Mouse (Mus musculus): Measurements from ENCODE around the gene Timm23. TPM values are rescaled to one million over a fixed set of nuclear protein-coding genes. Genes with fewer than 3 reads are reported as not detected.

Gene Timm23
- polyA plus RNA-seq, 1 experiment, result 266 TPM

DNA sequence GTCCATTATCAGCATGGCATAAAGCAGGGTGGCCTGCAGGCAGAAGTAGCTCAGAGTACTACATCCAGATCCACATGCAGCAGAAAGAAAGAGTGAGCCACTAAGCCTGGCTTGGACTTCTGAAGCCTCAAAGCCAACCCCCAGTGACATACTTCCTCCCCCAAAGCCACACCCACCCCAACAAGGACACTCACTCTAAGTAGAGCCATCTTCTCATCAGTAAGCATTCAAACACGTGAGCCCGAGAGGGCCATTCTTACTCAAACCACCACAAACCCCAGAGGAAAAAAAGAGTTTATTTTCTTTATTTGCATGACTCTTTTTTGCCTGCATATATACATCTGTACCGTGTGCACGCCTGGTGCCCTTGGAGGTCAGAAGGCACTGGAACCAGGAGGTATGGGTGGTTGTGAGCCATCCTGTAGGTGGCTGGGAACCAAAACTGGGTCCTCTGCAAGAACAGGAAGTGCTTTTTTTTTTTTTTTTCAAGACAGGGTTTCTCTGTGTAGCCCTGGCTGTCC is 42.5 kb downstream of the Timm23 start:
- TF ChIP-seq GATA1 (IDR thresholded peaks at IDR 0.05; ENCODE audit: borderline replicate concordance, low read length), result no peak
- no peak for TF ChIP-seq FLI1 (IDR thresholded peaks at IDR 0.05; ENCODE audit: low read length)
- H3K4me1 ChIP-seq, result peaks cover 66% of the 10 kb centered on the region

DNA sequence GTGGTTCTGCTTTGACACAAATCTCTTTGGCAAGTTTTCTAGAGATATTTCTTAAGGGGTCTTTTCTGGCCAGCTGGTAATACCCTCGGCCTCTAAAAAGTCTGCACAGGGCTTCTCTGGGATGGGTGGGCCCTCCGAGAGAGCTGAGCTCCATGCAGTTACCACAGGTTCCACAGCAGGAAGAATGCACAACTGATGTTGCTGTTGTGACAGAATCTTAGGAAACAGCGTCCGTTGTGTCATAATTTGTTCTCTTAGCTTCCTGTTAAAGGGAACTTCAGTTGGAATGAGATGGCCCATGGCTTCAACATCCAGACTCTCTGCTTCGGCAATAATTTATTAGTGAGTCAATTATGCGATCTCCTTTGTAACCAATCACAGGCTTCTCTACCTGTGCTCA is 46.9 kb downstream of the Timm23 start:
- Histone ChIP-seq H3K9me3 (0 out of 2 replicates have a peak, but pooled peaks cover 2% of the 10 kb centered on the region), H3K4me1 (peaks cover 40% of the 10 kb centered on the region), H3K4me3 (replicated peaks) (no peak overlapping the region), H3K36me3 (replicated peaks; ENCODE audit: low read length) (peaks cover 13% of the 10 kb centered on the region), H3K27me3 (replicated peaks) (no peaks in the 10 kb centered on the region)
- TF ChIP-seq GATA1 (IDR thresholded peaks at IDR 0.05; ENCODE audit: borderline replicate concordance, low read length) (no peak), FLI1 (IDR thresholded peaks at IDR 0.05; ENCODE audit: low read length) (no peak)

More for the DNA sequence above, 42.5 kb downstream of the Timm23 start:
- 0 out of 2 replicates have a peak, but pooled peaks cover 2% of the 10 kb centered on the region for H3K9me3 ChIP-seq
- peak overlapping the region; percentile 98 for H3K4me3 ChIP-seq (replicated peaks)
- H3K27me3 ChIP-seq (replicated peaks), result no peaks in the 10 kb centered on the region
- peaks cover 24% of the 10 kb centered on the region for H3K36me3 ChIP-seq (replicated peaks; ENCODE audit: low read length)

DNA sequence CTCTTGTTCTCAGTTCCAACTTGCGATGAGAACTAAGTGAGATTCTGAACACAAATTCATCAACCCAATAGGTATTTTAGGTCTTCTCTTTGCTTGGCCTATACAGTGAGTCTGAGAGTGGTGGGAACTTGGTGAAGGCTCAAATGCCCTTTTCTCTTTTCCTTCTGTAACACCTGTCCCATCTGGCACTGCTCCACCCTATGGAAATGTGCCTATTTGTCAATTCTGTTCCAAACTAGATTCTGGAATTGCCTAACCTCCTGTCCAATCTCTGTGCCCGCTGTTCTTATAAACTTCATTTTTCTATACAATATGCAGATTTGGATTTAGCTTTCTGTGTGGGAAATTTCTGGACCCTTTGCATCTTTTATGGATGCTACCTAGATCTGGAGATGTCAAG is 48.5 kb downstream of the Timm23 start:
- Histone ChIP-seq H3K36me3 (replicated peaks; ENCODE audit: low read length) (peaks cover 15% of the 10 kb centered on the region), H3K4me3 (replicated peaks) (no peak overlapping the region), H3K4me1 (peaks cover 30% of the 10 kb centered on the region), H3K27me3 (replicated peaks) (no peaks in the 10 kb centered on the region), H3K9me3 (peaks cover 9% of the 10 kb centered on the region)
- TF ChIP-seq GATA1 (IDR thresholded peaks at IDR 0.05; ENCODE audit: borderline replicate concordance, low read length), result no peak
- no peak for TF ChIP-seq FLI1 (IDR thresholded peaks at IDR 0.05; ENCODE audit: low read length)

DNA sequence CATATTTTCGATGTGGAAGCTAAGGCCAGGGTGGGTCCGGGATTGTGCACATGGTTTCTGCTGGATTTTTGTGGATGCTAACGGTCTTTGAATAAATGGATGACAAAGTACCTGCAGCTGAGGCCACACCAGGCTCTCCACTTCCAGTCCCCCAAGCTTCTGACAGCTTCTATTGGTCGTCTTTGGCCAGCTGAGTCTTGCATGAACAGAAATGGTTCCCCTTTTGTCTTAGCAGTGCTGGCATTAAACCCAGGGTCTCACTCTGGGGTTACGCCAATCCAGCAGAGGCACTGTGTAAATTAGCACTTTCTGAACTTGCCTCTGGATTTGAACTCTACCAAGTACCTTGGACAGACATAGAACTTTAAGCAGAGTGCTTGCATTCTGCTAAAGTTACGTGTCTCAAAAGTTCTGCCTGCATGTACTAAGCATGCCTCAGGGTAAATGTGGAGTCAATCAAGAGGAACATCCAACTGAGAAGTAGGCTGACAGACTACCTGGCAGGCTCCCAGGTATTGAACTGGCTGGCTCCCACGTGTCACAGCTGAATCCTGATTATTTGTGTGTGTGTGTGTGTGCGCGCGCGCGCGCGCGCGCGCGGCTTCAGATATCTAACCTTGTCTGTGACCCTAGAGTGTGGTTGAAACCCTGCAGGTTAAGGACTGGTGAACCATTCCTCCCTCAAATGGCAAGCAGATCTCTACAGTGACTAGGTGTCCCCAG is 49.3 kb downstream of the Timm23 start:
- Histone ChIP-seq H3K36me3 (replicated peaks; ENCODE audit: low read length) (peaks cover 12% of the 10 kb centered on the region), H3K4me1 (peaks cover 25% of the 10 kb centered on the region), H3K9me3 (peaks cover 15% of the 10 kb centered on the region), H3K4me3 (replicated peaks) (no peak overlapping the region), H3K27me3 (replicated peaks) (no peaks in the 10 kb centered on the region)
- TF ChIP-seq GATA1 (IDR thresholded peaks at IDR 0.05; ENCODE audit: borderline replicate concordance, low read length) (no peak), FLI1 (IDR thresholded peaks at IDR 0.05; ENCODE audit: low read length) (no peak)

DNA sequence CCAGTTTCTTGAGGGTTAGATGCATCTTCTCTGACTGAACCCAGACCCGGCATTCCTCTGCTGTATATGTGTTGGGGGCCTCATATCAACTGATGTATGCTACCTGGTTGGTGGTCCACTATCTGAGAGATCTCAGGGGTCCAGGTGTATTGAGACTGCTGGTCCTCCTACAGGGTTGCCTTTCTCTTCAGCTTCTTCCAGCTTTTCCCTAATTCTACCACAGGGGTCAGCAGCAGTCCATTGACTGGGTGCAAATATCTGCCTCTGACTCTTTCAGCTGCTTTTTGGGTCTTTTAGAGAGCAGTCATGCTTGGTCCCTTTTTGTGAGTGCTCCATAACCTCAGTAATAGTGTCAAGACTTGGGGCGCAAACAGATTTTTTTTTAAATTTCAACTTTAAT is 50.8 kb downstream of the Timm23 start:
- Histone ChIP-seq H3K36me3 (replicated peaks; ENCODE audit: low read length) (peaks cover 14% of the 10 kb centered on the region), H3K27me3 (replicated peaks) (no peaks in the 10 kb centered on the region), H3K9me3 (peaks cover 18% of the 10 kb centered on the region), H3K4me3 (replicated peaks) (no peak overlapping the region), H3K4me1 (peaks cover 30% of the 10 kb centered on the region)
- TF ChIP-seq GATA1 (IDR thresholded peaks at IDR 0.05; ENCODE audit: borderline replicate concordance, low read length) (no peak), FLI1 (IDR thresholded peaks at IDR 0.05; ENCODE audit: low read length) (no peak)

DNA sequence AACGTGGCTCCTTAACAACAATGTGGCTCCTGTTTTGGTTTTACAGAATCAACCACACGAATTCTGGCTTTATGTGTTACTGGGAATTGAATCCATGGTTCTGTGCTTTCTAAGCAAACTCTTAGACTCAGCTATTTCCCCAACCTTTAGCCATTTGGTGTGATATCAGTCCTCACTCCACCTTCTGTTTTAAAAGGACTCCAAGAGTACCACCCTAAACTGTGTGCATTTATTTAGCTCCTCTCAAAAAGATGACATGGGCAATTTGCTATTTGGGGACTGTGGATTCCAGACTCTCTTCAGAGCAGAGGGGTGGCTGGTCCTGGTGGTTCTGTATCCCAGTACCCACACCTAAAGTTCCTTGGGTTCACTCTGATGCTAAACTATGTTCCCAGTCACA is 55.1 kb downstream of the Timm23 start:
- Histone ChIP-seq H3K4me3 (replicated peaks) (no peak overlapping the region), H3K9me3 (peaks cover 18% of the 10 kb centered on the region), H3K4me1 (peaks cover 58% of the 10 kb centered on the region), H3K27me3 (replicated peaks) (no peaks in the 10 kb centered on the region), H3K36me3 (replicated peaks; ENCODE audit: low read length) (peaks cover 14% of the 10 kb centered on the region)
- TF ChIP-seq GATA1 (IDR thresholded peaks at IDR 0.05; ENCODE audit: borderline replicate concordance, low read length) (no peak), FLI1 (IDR thresholded peaks at IDR 0.05; ENCODE audit: low read length) (no peak)

DNA sequence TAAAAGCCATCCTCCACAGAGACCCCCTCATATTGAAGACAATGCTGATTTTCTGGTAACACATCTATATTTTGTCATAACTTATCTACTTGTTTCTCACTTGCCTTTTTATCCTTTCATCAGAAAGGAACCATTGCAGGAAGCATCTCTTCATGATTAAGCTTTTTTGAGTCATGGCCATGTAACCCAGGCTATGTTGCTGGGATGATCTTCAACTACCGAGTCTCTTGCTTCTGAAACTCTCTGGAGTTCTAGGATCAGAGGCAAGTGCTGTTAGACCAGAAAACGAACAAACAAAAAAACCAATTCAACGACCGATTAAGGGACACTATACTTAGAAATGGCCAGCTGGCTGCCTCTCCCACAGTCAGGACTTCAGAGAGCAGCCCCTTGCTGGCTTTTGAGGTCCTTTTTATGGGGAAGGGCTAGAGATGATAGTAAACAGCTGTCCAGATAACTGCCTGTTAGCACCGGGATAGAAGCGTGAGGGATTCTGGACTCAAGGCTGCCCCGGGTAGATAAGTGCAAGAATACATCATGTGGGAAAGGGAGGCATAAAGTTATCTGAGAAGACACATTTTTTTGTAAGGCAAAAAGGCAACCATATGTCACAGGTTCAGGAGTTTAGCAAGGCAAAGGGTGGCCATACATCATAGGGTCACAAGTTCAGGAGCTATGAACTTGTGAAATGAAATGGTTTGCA is 55.7 kb downstream of the Timm23 start:
- TF ChIP-seq GATA1 (IDR thresholded peaks at IDR 0.05; ENCODE audit: borderline replicate concordance, low read length), result no peak; the same call in 2 of the 3 replicates
- TF ChIP-seq FLI1 (IDR thresholded peaks at IDR 0.05; ENCODE audit: low read length), result no peak
- H3K36me3 ChIP-seq (replicated peaks; ENCODE audit: low read length), result peaks cover 14% of the 10 kb centered on the region
- H3K4me1 ChIP-seq, result peaks cover 59% of the 10 kb centered on the region
- no peaks in the 10 kb centered on the region for H3K27me3 ChIP-seq (replicated peaks)
- peaks cover 18% of the 10 kb centered on the region for H3K9me3 ChIP-seq
- H3K4me3 ChIP-seq (replicated peaks), result peak overlapping the region; percentile 80

DNA sequence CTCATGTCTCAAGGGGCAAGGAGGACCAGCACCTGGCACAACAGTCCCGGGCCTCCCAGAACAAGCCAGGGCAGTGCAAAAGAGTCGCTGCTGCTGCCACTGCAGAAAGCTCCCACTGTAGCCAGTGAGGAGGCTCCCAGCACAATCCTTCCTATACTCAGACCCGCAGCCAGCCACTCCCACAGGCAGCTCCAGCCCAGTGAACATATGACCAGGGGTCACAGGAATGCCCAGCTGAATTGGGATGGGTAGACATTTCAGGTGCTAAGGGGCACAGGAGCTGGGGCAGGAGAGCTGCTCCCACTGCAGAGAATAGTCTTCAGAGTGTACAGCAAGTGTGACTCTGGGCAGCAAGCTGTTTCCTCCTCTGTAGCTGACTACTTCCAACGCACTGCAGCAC is 56.3 kb downstream of the Timm23 start:
- Histone ChIP-seq H3K4me1 (peaks cover 65% of the 10 kb centered on the region), H3K27me3 (replicated peaks) (no peaks in the 10 kb centered on the region), H3K9me3 (peaks cover 18% of the 10 kb centered on the region), H3K36me3 (replicated peaks; ENCODE audit: low read length) (peaks cover 14% of the 10 kb centered on the region), H3K4me3 (replicated peaks) (peak overlapping the region; percentile 80)
- TF ChIP-seq FLI1 (IDR thresholded peaks at IDR 0.05; ENCODE audit: low read length), result no peak
- no peak for TF ChIP-seq GATA1 (IDR thresholded peaks at IDR 0.05; ENCODE audit: borderline replicate concordance, low read length)

DNA sequence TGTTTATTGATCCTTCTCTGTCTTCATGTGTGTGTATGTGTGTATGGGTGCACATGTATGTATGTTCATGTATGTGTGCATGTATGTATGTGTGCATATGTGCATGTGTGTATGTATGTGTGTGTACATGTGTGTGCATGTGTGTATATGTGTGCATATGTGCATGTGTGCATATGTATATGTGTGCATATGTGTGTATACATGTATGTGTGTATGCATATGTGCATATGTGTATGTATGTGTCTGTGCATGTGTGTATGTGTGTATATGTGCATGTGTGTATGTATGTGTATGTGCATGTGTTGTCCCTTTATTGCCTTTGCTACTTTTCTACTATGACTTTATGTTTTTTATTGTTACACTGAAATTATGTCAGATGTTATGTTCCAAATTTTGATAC is 57.0 kb downstream of the Timm23 start:
- no peak for TF ChIP-seq GATA1 (IDR thresholded peaks at IDR 0.05; ENCODE audit: borderline replicate concordance, low read length)
- no peak for TF ChIP-seq FLI1 (IDR thresholded peaks at IDR 0.05; ENCODE audit: low read length)
- Histone ChIP-seq H3K36me3 (replicated peaks; ENCODE audit: low read length) (peaks cover 14% of the 10 kb centered on the region), H3K9me3 (peaks cover 18% of the 10 kb centered on the region), H3K4me3 (replicated peaks) (peak overlapping the region; percentile 81), H3K4me1 (peaks cover 71% of the 10 kb centered on the region), H3K27me3 (replicated peaks) (no peaks in the 10 kb centered on the region)

DNA sequence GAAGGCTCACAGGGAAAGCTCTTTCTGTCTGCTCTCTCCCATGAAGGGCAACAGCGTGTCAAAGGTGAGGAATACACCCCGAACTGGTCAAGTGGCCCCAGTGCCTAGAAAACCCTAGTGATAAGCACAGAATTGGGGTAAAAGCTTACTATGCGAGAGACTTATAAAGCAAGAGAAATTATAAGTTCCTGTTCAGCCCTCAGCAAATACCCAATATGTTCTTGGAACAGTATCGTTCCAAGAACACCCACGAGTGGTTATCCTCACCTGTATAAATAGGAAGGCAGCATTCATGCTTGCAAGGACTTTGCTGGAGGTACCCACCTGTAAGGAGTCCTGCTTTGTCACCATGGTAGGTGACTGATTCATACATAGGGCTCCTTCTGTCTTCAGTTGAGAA is 60.0 kb downstream of the Timm23 start, which contains the start of gene Msmb:
Gene Msmb, plus strand, starts transcription at position 301 of the 400 bp plus-strand sequence.
- TF ChIP-seq FLI1 (IDR thresholded peaks at IDR 0.05; ENCODE audit: low read length), result no peak
- Histone ChIP-seq H3K27me3 (replicated peaks) (no peaks in the 10 kb centered on the region), H3K9me3 (no peaks in the 10 kb centered on the region), H3K36me3 (replicated peaks; ENCODE audit: low read length) (peaks cover 3% of the 10 kb centered on the region), H3K4me3 (replicated peaks) (peak within 1 kb of the TSS; percentile 59), H3K4me1 (peaks cover 82% of the 10 kb centered on the region)
